Mouse (Mus musculus): ENCODE results near the gene Acvr1b.
A peak's percentile ranks its signal among the peaks of the same experiment; 100 is the strongest.

Acvr1b gene

GRCm38 (mm10) chr15:101175131-101175460, 1.2 kb downstream of the Acvr1b start:
- DNase-seq (ENCODE audit: low read depth): no peak

GRCm38 (mm10) chr15:101175613-101176283, 1.9 kb downstream of the Acvr1b start:
- peak; percentile 53 for DNase-seq (ENCODE audit: low read depth)

GRCm38 (mm10) chr15:101176284-101176680, 2.4 kb downstream of the Acvr1b start:
- no peak for DNase-seq (ENCODE audit: low read depth)

GRCm38 (mm10) chr15:101176795-101177691, 3.2 kb downstream of the Acvr1b start:
- DNase-seq (ENCODE audit: low read depth): no peak

- DNase-seq (ENCODE audit: low read depth): peak; percentile 76
Measured at GRCm38 (mm10) chr15:101180363-101181105, 6.7 kb downstream of the Acvr1b start.

GRCm38 (mm10) chr15:101181106-101181466, 7.2 kb downstream of the Acvr1b start:
- no peak for DNase-seq (ENCODE audit: low read depth)

- no peak for DNase-seq (ENCODE audit: low read depth)
Measured at GRCm38 (mm10) chr15:101181500-101181899, 7.6 kb downstream of the Acvr1b start.

GRCm38 (mm10) chr15:101182676-101183075, 8.8 kb downstream of the Acvr1b start:
- no peak for DNase-seq (ENCODE audit: low read depth)

- no peak for DNase-seq (ENCODE audit: low read depth)
Measured at GRCm38 (mm10) chr15:101184300-101184699, 10.4 kb downstream of the Acvr1b start.

GRCm38 (mm10) chr15:101185549-101185948, 11.7 kb downstream of the Acvr1b start:
- no peak for DNase-seq (ENCODE audit: low read depth)

GRCm38 (mm10) chr15:101187907-101188306, 14.0 kb downstream of the Acvr1b start:
- DNase-seq (ENCODE audit: low read depth): no peak

GRCm38 (mm10) chr15:101189981-101190761, 16.3 kb downstream of the Acvr1b start:
- DNase-seq (ENCODE audit: low read depth): no peak

- peak; percentile 77 for DNase-seq (ENCODE audit: low read depth)
Measured at GRCm38 (mm10) chr15:101190762-101191150, 16.9 kb downstream of the Acvr1b start.

GRCm38 (mm10) chr15:101191459-101192259, 17.8 kb downstream of the Acvr1b start:
- no peak for DNase-seq (ENCODE audit: low read depth)

- no peak for DNase-seq (ENCODE audit: low read depth)
Measured at GRCm38 (mm10) chr15:101192260-101192640, 18.4 kb downstream of the Acvr1b start.

GRCm38 (mm10) chr15:101192651-101193050, 18.8 kb downstream of the Acvr1b start:
- no peak for DNase-seq (ENCODE audit: low read depth)

GRCm38 (mm10) chr15:101193971-101194370, 20.1 kb downstream of the Acvr1b start:
- DNase-seq (ENCODE audit: low read depth): no peak

- peak; percentile 72 for DNase-seq (ENCODE audit: low read depth)
Measured at GRCm38 (mm10) chr15:101194951-101195823, 21.3 kb downstream of the Acvr1b start.

GRCm38 (mm10) chr15:101196079-101196795, 22.4 kb downstream of the Acvr1b start:
- DNase-seq (ENCODE audit: low read depth): no peak
